Comparison of ENCODE assay signal across 16 mouse cellular contexts in the genomic region with DNA sequence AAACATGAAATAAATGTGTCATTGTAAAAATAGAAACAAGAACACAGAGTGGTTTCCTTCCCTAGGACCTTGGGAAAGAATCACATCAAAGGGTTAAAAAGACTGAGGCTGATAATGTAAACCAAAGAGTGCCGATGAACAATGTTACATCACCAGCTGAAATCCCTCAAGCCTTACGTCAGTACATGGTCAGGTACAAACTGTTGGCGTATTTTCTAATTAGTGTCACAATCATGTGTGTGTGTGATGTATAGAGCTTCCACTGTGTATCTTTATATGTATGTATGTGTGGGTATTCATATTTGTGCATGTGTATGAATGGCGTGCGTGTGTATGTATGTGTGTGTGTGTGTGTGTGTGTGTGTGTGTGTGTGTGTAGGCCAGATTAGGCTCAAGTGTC.
"Had no signal": no experiment of that assay in that cellular context is flagged by ENCODE, and none has a peak within 500 bp of the region (broad histone marks: within the 10 kb centered on the region; RNA-seq: fewer than 3 reads in every experiment).

No protein-coding gene starts in this region.

- H3K4me1 ChIP-seq: neural tube, embryonic 13.5 days; neural tube, embryonic 15.5 days; stomach, embryonic 15.5 days had no signal

- H3K9me3 ChIP-seq: neural tube, embryonic 13.5 days; neural tube, embryonic 15.5 days; stomach, embryonic 15.5 days had no signal

- H3K9ac ChIP-seq: neural tube, embryonic 13.5 days; neural tube, embryonic 15.5 days; stomach, embryonic 15.5 days had no signal

- H3K27ac ChIP-seq: neural tube, embryonic 13.5 days; neural tube, embryonic 15.5 days; stomach, embryonic 15.5 days; stomach, postnatal 0 days had no signal

- H3K4me3 ChIP-seq: neural tube, embryonic 13.5 days; neural tube, embryonic 15.5 days; stomach, embryonic 15.5 days had no signal

- H3K27me3 ChIP-seq: neural tube, embryonic 13.5 days; neural tube, embryonic 15.5 days; stomach, embryonic 15.5 days had no signal

- H3K4me2 ChIP-seq: neural tube, embryonic 13.5 days; neural tube, embryonic 15.5 days; stomach, embryonic 15.5 days had no signal

- DNase-seq: retina, postnatal 1 day; right cerebral cortex, adult 18-20 months; right cerebral cortex, postnatal 14 days; right cerebral cortex, postnatal 25 days; right cerebral cortex, postnatal 4 days; spleen, adult 18-20 months; thymus, adult 18-20 months; thymus, adult 2 months; thymus, postnatal 14 days; thymus, postnatal 25 days; thymus, postnatal 36 days; thymus, postnatal 4 days had no signal

- H3K36me3 ChIP-seq: neural tube, embryonic 13.5 days; neural tube, embryonic 15.5 days; stomach, embryonic 15.5 days had no signal
